Mouse (Mus musculus) fibroblast of lung, adult 2 months (primary cell): ENCODE results near the gene Cep170b.

ENCODE experiments used
- DNase-seq: peaks from one replicate; pipeline ENCODE4 v3.0.0-alpha.2; 2011; ENCODE audit warnings: low read depth

Gene Cep170b

GRCm38 (mm10) chr12:112764141-112764540 is 43.9 kb downstream of the Cep170b start:
- DNase-seq, result no peak

- DNase-seq, result no peak
Measured at GRCm38 (mm10) chr12:112764991-112765390, 44.7 kb downstream of the Cep170b start.

- DNase-seq, result no peak
Measured at GRCm38 (mm10) chr12:112766586-112766985, 46.3 kb downstream of the Cep170b start.

- no peak for DNase-seq
Measured at GRCm38 (mm10) chr12:112767036-112767890, 47.0 kb downstream of the Cep170b start.

GRCm38 (mm10) chr12:112768166-112768565 is 47.9 kb downstream of the Cep170b start:
- DNase-seq, result no peak

- DNase-seq, result no peak
Measured at GRCm38 (mm10) chr12:112769031-112769430, 48.8 kb downstream of the Cep170b start.

- DNase-seq, result no peak
Measured at GRCm38 (mm10) chr12:112769751-112770150, 49.5 kb downstream of the Cep170b start.

GRCm38 (mm10) chr12:112770396-112770795 is 50.1 kb downstream of the Cep170b start:
- DNase-seq, result no peak

- DNase-seq, result no peak
Measured at GRCm38 (mm10) chr12:112772306-112772705, 52.1 kb downstream of the Cep170b start.

GRCm38 (mm10) chr12:112773366-112773765 is 53.1 kb downstream of the Cep170b start:
- DNase-seq, result no peak

GRCm38 (mm10) chr12:112774026-112774425 is 53.8 kb downstream of the Cep170b start:
- DNase-seq, result no peak

GRCm38 (mm10) chr12:112774481-112774880 is 54.2 kb downstream of the Cep170b start:
- DNase-seq, result no peak

- DNase-seq, result no peak
Measured at GRCm38 (mm10) chr12:112791026-112791425, 70.8 kb downstream of the Cep170b start.

GRCm38 (mm10) chr12:112793601-112794355 is 73.5 kb downstream of the Cep170b start:
- no peak for DNase-seq

GRCm38 (mm10) chr12:112794356-112794816 is 74.1 kb downstream of the Cep170b start:
- peak; percentile 83 for DNase-seq

GRCm38 (mm10) chr12:112794998-112795397 is 74.7 kb downstream of the Cep170b start:
- DNase-seq, result no peak

GRCm38 (mm10) chr12:112795466-112796104 is 75.3 kb downstream of the Cep170b start:
- DNase-seq, result peak; percentile 97
